1 mouse cellular context compared by ENCODE assay signal in the genomic region with DNA sequence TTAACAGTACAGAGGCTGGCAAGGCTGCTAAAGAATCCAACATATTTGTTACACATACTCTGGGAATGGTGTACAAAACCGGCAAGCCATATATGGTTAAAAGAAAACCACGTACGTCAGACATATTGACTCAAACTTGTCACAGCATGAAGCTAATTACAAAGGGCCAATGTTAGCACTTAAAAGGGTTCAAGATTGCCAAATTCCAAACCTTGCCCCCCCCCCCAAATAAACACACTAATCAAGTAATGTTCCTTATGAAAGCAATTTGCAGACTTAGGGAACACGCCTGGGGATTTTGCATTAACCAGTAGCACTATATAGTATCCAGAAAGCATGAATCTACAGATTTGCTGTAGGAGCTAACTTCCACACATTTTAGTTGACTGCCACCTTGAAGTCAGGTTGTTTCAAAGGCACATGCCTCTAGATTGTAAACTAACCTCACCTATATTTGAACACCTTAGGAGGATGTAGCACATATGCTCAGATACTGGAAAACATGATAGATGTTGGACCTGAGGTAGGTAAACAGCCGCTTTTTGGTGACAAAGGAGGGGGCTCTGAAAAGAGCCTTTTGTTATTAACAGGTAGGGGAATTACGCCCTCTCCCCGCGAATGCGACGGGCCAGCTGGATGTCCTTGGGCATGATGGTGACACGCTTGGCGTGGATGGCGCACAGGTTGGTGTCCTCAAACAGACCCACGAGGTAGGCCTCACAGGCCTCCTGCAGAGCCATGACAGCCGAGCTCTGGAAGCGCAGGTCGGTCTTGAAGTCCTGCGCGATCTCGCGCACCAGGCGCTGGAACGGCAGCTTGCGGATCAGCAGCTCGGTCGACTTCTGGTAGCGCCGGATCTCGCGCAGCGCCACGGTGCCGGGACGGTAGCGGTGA.
A peak's percentile ranks its signal among the peaks of the same experiment; 100 is the strongest.
TF ChIP-seq lines count a peak whose summit lies in the region.

No protein-coding gene starts in this region.

TF ChIP-seq in myocyte, 11 proteins besides CTCF, POLR2A, EP300 and RAD21:
- peak; percentile 85 for TF ChIP-seq SRF (IDR thresholded peaks at IDR 0.05; ENCODE audit: control insufficient read depth, insufficient read length, low read depth)
- TF ChIP-seq POLR2AphosphoS2 (IDR thresholded peaks at IDR 0.05; ENCODE audit: insufficient read length, low read depth), result peak; percentile 93
